Mouse (Mus musculus): ENCODE measurements around the gene Atat1.

DNA sequence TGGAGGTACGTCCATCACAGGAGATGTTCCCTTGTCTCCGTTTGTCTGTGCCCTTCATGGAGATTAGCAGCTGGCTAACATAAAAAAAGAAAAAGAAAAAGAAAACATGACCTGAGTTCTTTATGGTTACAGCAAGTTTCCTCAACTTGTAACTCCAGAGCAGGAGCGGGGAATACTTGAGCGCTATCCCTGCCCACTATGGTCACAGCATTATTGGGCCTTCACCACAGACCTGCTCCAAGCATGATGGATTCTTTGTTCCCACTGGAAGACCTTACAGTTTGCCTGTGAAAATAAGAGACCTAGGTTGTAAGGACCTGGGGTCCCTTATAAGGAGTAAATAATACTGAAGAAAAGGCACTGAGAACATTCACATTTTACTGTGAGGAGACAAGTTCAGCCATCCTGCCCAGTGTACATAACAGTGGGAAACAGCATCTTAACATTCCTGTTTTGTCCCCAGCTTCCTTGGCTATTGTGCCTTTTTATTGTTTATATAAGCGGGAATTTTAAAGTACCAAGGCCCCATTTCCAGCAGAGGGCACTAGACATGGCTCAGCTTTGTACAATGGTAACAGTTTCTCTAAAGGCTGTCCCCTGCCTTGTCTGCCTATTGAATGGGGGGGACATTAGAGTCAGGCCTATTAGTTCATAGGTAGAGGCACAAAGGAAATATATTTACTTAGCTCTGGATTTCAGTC is 11.1 kb upstream of the Atat1 start:
- TF ChIP-seq POLR2A (IDR thresholded peaks at IDR 0.05; ENCODE audit: control insufficient read depth, extremely low read depth, insufficient read depth, low read length, poor library complexity) (no peak), CTCF (IDR thresholded peaks at IDR 0.05; ENCODE audit: borderline replicate concordance, control insufficient read depth, extremely low read depth, insufficient read depth, low read length, poor library complexity) (no peak)

Data from thymus, adult 2 months (tissue).